Mouse (Mus musculus) testis, adult 2 months (tissue): ENCODE results near the gene Gm11634.
"Not testable (repeated sequence)": the region's sequence is repeated elsewhere in the genome, so short reads cannot be mapped to it uniquely, and the experiment has no call there.

Source experiments
- CTCF ChIP-seq: fragments of 200-500 bp; IDR thresholded peaks from 2 replicates; pipeline ENCODE4 v1.5.1; 2012; ENCODE audit warnings: low read depth, mild to moderate bottlenecking, inconsistent platforms, low read length, moderate library complexity; ENCODE audit not compliant: control insufficient read depth, insufficient read depth, insufficient replicate concordance
- POLR2A ChIP-seq: fragments of 200-500 bp; IDR thresholded peaks from 2 replicates; pipeline ENCODE4 v1.6.1; 2012; ENCODE audit warnings: low read depth, mild to moderate bottlenecking, inconsistent platforms, low read length, moderate library complexity; ENCODE audit not compliant: control insufficient read depth

DNA sequence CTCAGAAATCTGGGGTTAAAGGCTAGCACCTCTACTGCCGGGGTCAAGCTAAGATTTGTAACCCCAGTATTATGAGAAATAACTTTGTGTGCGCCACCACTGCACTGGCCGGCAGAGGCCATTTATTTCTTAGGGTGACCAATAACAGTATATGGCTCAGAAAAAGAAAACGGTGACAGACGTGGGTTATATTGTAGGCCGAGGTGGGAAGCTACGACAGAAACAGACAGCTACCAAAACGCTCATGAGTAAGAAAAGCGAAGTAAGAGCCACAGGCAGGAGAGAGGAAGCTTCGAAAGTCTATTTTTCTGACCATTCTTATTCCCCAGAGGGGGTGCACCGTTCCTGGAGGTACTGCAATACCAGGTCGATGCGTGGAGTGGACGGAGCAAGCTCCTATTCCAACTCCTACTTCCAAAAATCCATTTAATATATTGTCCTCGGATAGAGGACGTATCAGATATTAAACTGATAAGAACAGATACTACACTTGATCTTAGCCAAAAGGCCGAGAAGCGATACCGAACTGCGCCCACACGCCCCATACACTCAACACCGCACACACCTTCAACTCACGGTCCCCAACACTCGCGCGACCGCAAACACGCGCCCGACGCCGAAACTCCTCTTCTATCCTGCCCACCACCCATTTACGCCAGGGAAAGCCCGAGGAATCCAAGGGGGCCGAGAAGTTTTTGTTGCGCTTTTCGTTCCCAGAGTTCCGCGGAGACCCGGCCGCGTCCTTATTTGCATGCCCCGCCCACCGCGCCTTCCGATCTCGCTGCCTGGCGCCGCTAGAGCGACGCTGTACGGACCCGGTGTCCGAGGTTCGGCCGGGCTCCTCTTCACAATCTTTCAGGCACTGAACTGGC lies 46.6 kb upstream of the Gm11634 start:
- TF ChIP-seq CTCF, POLR2A: not testable (repeated sequence)
